Mouse (Mus musculus): ENCODE results near the gene Neo1.

DNA sequence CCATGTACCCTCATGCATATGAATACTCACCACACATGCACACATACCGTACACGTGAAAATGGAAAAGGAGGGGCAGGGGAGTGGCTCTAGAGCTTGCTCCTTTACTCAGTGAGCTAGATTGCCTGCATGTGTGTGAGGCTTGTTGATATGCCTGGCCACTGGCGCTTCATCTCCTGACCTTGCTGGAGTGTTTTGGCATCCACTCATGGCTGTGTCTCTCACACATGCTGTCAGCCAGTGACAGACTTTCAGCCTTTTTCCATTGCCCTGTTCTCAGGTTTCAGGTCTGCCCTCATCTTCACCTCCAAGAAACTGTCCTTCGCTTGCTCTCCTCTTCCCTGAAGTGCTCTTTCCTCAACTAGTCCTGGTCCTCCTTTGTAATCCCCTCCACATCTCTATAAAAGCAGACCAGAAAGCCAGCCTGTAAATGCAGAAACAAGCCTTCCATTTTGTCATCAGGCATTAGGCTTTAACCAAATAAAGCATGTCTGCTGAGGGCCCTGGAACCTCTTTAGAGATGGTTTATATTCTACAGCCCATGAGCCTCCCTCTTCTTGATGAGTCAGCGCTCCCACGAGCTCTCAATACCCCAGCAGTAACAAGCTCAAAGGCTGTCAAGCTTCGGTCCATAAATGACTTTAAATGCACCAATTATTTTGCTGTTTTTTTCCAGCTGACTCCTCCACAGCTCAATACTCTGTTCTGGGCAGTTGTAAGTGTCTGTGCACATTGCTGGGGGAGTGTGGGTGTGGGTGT lies 35.2 kb upstream of the Neo1 start:
- no peak for TF ChIP-seq CTCF (IDR thresholded peaks at IDR 0.05; ENCODE audit: control insufficient read depth, insufficient read depth, low read length)
- TF ChIP-seq POLR2A (IDR thresholded peaks at IDR 0.05; ENCODE audit: borderline replicate concordance, control insufficient read depth, low read depth, low read length) = no peak
